Mouse (Mus musculus) neural tube, embryonic 10.5 days (tissue): ENCODE results near the gene Rab3il1.
A peak's percentile ranks its signal among the peaks of the same experiment; 100 is the strongest.

Experiments
- DNase-seq: peaks from one replicate; pipeline ENCODE4 v3.0.0-alpha.2; 2017; ENCODE audit warnings: low spot score; ENCODE audit errors: extremely low spot score

The Rab3il1 gene

DNA sequence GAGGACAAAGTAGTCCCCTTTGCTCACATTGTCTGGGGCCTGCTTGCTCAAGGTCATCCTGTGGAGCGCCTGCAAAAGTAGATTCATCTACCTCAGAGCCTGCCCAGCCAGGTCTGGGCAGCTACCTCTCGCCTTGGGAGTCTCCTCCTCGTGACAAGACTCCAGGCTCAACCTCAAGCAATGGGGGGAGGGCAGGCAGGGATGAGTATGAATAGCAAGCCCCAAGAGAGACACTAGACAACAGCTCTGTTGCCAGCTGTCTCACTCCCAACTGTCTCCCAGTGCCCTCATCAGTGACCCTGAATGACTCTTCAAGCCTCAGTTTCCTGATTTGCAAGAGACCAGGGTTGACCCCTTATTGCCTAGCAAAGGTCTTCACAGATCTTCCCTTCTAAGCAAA lies 11.9 kb downstream of the Rab3il1 start:
- DNase-seq = peak; percentile 58

DNA sequence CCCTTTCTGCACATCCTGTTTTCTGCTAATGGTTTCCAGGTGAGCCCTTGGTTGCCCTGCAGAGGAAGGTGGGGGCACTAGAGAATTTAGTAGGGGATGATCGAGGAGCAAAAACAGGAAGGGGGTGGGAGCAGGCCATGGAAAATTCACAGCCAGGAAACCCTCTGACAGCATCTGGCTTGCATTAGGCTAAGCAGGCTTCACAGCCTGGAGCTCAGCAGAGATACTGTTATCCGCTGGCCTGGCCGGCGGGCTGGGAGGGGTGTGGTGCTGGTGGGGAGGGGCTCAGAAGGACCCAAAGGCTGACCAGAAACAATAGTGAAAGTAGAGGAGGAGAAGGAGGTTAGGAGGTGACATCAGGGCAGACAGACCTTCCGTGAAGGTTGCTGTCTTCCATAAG lies 12.4 kb downstream of the Rab3il1 start:
- DNase-seq = peak; percentile 73

DNA sequence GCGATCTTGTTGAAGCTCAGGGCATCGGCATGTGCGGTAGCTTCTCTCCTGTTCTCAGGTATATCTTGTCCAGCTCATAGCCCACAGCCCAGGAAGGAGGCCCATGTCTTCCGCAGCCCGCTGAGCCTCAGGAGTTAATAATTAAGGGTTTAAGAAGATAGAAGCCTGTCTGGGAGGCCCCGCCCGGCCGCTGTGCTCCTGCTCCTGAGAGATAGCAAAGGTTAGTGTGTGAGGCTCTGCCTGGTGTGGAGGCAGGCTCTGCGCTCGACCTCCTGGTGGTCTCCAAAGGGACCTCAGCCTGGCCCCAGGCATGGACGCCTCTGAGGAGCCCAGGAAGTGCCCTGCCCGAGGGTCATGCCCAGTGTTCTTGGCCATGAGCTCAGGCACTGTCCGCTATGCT lies 13.4 kb downstream of the Rab3il1 start:
- DNase-seq = no peak

- no peak for DNase-seq
These were observed 14.0 kb downstream of the Rab3il1 start for GRCm38 (mm10) chr19:10015442-10015841.

- no peak for DNase-seq
These were observed 14.7 kb downstream of the Rab3il1 start for GRCm38 (mm10) chr19:10016151-10016550.

GRCm38 (mm10) chr19:10017637-10018526 lies 16.4 kb downstream of the Rab3il1 start:
- peak; percentile 91 for DNase-seq

DNA sequence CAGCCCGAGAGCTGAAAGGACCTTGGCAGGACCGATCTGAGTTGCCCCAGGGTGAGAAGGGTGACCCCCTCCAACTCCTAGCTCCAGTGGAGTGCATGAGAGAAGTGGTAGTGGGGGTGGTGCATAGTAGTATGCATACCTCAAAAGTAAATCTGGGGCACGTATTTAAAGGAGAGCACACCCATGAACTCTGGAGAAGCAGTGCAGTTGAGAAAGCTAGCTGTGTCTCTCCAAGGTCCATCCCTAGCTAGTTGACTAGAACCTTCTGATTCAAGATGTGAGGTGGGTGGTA lies 17.0 kb downstream of the Rab3il1 start:
- DNase-seq = no peak

DNA sequence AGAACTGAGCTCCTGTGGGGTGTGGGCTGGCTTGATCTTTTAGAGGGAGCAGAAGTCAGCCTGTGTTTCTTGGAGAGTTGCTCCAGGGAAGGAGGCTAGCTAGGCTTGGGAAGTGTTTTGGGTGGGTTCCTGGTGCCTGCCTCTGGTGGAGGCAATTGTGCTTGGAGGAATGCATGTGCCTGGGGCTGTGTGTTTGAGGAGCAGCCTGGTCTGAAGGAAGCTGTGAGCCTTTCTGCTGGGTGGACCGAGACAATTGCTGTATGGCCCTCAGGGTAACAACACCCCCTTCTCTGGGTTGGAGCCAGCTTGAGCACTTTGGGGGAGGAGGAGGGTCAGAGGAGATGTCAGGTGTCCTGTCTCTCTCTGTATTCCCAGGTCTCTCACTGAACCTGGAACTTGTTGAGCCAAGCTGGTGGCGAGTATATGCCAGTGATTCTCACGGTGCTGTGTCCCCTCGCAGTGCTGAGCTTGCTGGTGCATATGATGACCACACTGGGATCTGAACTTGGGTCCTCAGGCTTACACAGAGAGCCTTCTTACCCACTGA lies 17.8 kb downstream of the Rab3il1 start:
- no peak for DNase-seq

GRCm38 (mm10) chr19:10021981-10022380 lies 20.5 kb downstream of the Rab3il1 start:
- no peak for DNase-seq

DNA sequence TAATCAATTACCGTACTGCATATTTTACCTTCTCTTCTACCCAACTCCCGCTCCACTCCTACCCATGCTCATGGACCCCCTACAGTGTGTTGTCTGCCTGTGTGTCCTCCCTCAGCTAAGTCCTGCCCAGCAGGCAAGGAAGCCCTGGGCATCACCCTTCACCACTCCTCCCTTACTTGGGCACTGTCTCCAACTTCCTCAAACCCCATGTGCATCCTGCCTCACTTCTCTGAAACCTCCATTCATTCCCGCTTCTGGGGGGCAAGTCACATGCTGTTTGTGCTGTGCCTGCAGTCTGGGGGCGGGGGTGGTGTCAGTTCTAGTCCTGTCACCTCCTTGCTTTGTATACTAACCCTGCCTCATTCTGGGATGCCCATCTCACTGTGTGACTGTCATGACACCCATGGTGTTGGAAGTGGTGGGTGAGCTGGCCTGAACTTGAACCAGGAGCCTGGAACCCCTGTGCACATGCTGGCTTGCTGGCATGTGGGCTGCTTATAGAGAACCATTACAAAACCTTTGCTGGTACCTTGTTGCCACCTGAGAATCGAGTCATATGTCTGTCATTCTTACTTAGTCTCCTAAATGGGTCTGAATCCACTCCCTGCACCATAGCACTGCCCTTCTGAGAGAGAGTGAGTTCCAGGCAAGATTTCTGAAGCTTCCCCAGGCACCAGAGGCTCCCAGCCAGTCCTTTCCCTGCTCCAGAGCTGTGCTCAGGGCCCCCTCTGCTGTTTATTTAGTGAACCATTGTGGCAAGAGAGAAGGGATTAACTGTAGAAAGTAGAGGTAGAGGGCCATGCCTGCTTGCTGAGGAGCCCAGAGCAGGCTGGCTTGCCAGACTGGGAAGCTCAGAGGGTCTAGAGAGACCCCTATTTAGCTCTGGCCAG lies 21.2 kb downstream of the Rab3il1 start:
- no peak for DNase-seq

DNA sequence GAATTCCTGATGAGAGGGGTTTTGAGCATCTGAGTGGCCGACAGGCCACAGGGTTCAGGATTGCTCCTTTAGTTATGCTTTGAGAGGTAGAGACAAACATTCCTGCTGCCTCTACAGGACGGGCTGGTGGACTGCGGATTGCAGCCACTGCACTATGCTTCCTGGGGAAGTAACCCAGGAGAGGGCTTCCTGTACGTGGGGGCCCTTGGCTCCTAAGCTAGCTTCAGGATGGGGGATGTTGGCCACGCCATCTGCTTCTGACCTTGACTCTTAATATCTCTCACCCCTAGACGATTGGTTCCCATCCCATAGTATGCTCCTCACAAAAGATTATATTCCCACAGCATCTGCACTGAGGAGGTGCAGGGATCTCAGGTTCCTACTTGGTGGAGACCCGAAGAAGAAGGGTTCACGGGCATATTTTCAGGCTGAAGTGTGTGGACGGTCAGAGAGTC lies 21.9 kb downstream of the Rab3il1 start:
- DNase-seq = no peak

DNA sequence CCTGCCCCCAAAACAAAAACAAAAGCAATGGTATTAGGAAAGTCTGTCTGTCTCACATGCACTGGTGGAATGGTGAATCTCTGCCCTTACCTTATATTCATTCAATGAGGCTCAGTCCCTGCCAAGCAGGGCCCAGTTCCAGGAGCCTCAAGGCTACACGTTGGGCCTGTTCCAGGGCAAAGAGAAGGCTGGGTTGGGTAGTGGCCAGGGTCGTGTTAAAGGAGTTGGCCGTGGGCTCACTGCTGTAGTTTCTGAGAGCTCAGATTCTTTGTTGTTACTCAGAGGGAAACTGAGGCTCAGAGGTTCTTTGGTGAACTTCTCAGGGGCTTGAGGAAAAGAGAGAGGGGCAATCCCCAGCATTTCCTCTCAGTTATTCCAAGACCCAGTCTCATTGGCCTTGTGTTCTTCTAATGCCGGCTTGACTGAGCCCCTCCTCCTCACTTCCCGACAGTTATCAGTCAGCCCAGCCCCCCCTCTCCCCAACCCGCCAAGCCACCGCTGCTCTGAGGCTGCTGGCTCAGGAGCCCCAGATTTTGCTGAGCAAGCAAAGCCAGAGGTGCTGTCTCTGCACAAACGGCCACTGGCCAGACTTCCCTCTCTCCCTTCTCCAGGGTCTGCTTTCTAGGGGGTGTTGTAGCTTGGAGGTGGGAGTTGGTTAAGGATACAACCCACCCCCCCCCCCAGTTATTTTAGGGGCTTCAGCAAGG lies 23.9 kb downstream of the Rab3il1 start:
- no peak for DNase-seq

GRCm38 (mm10) chr19:10029746-10030145 lies 28.3 kb downstream of the Rab3il1 start:
- DNase-seq = no peak

DNA sequence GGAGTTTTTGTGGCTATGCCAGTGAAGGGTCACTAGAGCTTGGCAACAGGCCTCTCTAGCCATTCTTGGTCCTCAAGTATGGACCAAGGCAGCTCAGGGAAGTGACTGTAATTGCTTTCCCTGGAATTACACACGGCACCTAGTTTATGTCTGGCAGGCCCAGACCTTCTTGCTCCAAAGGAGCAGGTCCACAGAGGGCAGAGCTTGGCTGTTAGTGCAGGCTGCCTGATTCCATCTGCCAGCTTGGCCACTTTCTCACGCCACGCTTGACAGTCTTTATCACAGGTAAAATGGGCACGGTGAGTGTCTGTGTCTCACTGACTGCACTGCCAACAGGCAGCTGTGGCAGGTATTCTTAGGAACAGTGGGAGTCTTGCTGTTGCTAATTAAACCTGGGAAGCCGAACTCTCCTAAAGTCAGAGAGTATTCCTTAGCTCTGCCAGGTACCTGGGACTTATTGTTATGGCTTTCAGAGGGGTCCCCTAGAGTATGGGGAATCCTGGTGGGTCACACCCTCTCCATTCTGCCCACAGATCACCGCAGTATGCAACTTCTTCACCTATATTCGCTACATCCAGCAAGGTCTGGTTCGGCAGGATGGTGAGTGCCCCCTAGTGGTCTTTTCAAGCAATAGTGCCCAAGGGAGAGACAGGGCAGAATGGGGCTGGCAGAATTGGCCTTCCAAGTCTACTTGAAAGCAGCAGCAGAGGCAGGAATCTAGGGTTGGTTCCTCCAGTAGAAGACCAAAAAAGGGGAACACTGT lies 31.9 kb downstream of the Rab3il1 start:
- peak; percentile 60 for DNase-seq

- no peak for DNase-seq
These were observed 32.9 kb downstream of the Rab3il1 start for GRCm38 (mm10) chr19:10034356-10034755.

DNA sequence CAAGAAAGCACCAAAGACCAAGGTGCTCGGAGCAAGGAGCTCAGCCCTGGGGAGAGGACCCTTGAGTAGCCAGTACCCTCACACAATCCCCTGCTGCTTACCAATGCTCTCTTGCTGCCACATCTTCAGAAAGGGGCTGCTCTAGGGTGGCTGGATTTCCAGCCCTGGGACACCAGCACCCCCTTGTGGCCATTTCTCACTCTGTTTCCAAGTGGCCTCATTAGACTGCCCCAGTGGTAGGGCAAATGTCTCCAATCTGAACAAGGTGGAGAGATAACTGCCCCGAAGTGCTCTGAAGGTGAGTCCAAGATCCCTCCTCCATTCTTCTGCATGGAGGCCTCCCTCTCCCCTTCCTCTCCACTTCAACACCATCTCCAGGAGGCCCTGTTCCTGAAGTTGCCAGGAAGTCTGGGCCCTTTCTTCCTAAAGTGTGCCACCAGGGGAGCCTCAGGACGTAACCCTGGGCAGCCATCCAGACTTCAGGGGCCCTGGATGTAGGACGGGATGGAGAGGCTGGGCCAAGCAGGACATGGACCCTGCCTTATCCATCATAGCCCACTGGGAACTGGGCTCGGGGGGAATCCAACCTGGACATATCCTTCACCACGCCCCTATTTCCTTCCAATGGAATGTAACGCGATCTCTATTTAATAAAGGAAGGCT lies 33.4 kb downstream of the Rab3il1 start:
- peak; percentile 86 for DNase-seq

- no peak for DNase-seq
These were observed 36.1 kb downstream of the Rab3il1 start for GRCm38 (mm10) chr19:10037534-10037933.

DNA sequence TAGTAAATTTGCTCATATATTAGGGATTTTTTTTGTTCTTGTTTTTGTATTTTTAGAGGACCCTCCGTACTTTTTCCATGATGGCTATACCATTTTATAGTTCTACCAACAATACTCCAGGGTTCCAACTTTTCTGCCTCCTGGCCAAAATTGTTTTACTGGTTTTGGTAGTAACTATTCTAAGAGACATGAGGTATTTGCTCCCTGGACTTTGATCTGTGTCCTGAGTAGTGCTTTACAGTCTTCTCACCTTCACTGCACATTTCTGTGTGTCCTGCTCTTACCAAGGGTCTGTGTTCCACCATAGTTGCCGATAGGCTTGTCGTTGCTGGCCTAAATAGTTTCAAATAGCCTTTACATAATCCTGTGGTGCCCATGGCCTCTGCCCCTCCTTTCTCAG lies 36.9 kb downstream of the Rab3il1 start:
- DNase-seq = no peak

DNA sequence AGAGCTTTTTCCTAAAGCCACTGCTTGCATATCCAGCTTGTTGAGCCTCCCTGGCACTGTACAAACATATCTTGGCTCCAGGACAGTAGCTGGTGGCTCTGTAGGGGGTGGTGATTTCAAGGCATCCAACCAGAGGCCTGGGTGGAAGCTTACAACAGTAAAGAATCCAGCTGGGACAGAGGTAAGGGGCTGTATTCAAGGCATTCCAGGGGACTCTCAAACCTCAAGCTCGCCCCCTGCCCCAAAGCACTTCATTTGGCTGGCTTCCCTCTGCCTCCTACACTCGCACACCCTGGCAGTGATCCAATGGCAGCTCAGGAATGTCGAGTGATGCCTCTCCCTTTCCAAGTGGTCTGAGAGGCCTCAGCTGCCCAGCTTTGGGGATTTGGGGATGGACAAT lies 37.4 kb downstream of the Rab3il1 start:
- no peak for DNase-seq

DNA sequence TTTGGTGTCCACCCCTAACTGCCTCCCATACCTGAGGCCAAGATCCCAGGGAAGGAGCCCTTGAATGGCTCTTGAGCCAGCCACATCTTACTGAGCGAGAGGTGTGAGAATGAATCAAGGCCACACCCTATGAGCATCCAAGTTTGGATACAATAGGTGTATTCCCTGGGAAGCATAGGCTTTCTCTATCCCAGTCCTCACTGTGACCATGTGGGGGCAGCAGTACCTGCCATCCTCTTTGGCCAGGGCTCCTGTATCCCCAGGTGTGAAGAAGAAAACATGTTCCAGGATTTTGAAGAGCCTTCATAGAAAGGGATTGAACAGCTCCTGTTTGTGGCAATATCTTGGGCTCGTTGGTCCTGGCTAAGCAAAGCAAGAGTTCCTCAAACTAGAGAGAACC lies 38.1 kb downstream of the Rab3il1 start:
- no peak for DNase-seq
